Mouse (Mus musculus) Patski (cell line): ENCODE measurements at regions not wholly inside any gene's neighbourhood (a gene's known extent, or its start where the extent isn't known, plus 50 kb on each side); places are given as distances from the start of the nearest gene placed in this dataset.

Experiments
- ATAC-seq: fragments of 100-300 bp; one replicate; pipeline ENCODE4 v1.8.0; 2021
- CTCF ChIA-PET: fragments of 350-600 bp; sonication (Branson Sonifier 250); formaldehyde crosslinking; loops from one replicate; lab custom pipeline; 2022; ENCODE audit warnings: inconsistent platforms; lab: Charles Lee
- POLR2A ChIA-PET: fragments of 350-600 bp; sonication (Branson Sonifier 250); formaldehyde crosslinking; loops from one replicate; lab custom pipeline; 2022; ENCODE audit warnings: antibody characterized with exemption, inconsistent platforms; lab: Charles Lee
- DNase-seq: peaks from one replicate; pipeline ENCODE4 v3.0.0-alpha.2; 2011; ENCODE audit warnings: low read depth, low spot score
- H3K27me3 ChIP-seq: fragments of 371-371 bp; one replicate; pipeline ENCODE4 v1.5.1; 2021
- CTCF ChIP-seq: fragments of 100-300 bp; IDR thresholded peaks from one replicate; pipeline ENCODE4 v1.5.1; 2021
- in situ Hi-C: fragments of 300-500 bp; cut with MboI; formaldehyde crosslinking; loops from 3 replicates; pipeline ENCODE4 v1.11.1; 2018; ENCODE audit warnings: low pct_unique_long_range_greater_than_20kb, mixed read lengths

DNA sequence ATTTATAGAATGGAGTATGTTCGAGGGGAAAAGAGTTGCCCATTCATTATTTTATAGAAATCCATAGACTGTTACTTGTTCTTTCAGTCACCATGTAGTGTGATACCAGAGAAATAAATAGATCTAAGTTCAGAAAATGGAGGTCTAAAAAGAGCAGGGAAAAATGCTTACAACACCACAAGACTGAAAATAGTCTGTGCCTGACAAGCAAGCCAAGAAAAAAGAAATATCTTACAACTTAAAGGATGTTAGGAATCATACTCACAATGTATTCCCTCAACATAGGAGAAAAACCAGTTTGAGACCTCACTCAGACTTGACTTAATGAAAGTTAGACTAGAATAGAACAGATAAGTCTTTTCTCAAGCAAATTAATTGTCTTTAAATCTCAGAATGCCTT lies 1486.6 kb upstream of the Sel1l start:
- no peak for TF ChIP-seq CTCF
- in situ Hi-C loops = no loop called here
- POLR2A ChIA-PET = no interaction called here
- DNase-seq (no peak), ATAC-seq (no peak)
- H3K27me3 ChIP-seq = no peaks in the 10 kb centered on the region
- CTCF ChIA-PET = no interaction called here

DNA sequence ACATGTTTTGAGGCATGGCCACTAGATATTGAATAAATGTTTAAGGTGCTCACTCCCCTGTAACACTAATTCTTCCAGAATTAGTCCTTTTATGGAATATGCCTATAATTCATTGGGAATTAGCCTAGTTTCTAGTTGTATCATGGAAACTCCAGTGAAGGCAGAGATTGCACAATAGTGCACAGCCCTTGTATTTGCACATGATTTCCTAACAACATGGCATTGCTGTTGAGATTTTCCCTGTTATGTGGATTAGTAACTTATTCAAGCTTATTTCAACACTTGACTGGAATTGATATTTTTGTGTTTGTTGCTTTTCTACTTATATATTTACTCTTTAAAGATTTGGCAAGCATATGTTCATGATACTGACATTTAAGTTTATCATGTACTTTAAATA lies 1463.3 kb upstream of the Sel1l start:
- ChIA-PET CTCF (no interaction called here), POLR2A (no interaction called here)
- ATAC-seq = no peak

GRCm38 (mm10) chr12:93281816-93282215 lies 1432.9 kb upstream of the Sel1l start:
- no peak for TF ChIP-seq CTCF
- DNase-seq (no peak), ATAC-seq (no peak)
- CTCF ChIA-PET = interaction anchor here (1.3 kb wide), 1 partner anchor 8 kb away, joined by 3 read pairs; no protein-coding TSS in a partner anchor
- POLR2A ChIA-PET = no interaction called here
- no peaks in the 10 kb centered on the region for H3K27me3 ChIP-seq
- in situ Hi-C loops = no loop called here

More for the DNA sequence above, 1463.3 kb upstream of the Sel1l start:
- TF ChIP-seq CTCF = no peak
- no peaks in the 10 kb centered on the region for H3K27me3 ChIP-seq
- in situ Hi-C loops = no loop called here
- DNase-seq = no peak

GRCm38 (mm10) chr12:93273652-93274051 lies 1424.7 kb upstream of the Sel1l start:
- TF ChIP-seq CTCF = no peak
- CTCF ChIA-PET = no interaction called here
- no peak for DNase-seq
- H3K27me3 ChIP-seq = no peaks in the 10 kb centered on the region
- POLR2A ChIA-PET = no interaction called here
- in situ Hi-C loops = no loop called here
- ATAC-seq = no peak

DNA sequence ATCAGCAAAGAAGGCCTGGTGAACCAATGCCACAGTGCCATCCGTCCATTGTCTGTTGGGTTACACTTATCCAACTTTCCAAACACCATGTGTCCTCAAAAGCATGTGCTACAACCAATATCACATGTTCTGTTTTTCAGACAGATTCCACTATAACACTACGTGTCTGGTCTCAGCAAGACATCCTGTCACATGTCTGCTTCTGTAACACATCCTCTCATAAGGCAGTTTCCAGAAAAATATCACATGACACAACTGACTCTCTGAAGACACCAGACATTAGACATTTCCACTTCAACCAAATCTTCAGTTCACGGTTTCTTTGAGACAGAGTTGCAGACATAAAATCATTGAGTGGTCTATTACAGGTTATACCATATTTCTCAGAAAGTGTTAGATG lies 1381.3 kb upstream of the Sel1l start:
- in situ Hi-C loops = no loop called here
- no peak for TF ChIP-seq CTCF
- ATAC-seq (no peak), DNase-seq (no peak)
- no peaks in the 10 kb centered on the region for H3K27me3 ChIP-seq
- CTCF ChIA-PET = no interaction called here
- POLR2A ChIA-PET = no interaction called here

DNA sequence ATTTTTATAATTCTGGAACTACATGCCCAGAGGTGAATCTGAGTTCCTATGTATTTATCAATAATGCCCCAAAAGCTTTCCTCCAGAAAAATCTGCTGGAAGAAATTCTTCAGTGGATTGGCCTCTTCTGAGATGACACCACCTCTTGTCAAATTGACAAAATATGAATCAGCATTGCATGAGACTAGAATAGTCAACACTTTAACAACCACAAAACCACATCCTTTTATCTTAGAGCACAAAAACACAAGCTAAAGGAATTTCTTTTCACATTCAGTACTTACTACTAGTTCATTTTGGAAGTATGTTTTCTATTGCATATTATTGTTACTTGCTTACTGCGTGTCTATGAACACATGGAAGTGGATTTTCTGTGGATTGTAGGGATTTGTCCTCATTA lies 1377.9 kb upstream of the Sel1l start:
- in situ Hi-C loops = no loop called here
- POLR2A ChIA-PET = no interaction called here
- no peak for ATAC-seq

DNA sequence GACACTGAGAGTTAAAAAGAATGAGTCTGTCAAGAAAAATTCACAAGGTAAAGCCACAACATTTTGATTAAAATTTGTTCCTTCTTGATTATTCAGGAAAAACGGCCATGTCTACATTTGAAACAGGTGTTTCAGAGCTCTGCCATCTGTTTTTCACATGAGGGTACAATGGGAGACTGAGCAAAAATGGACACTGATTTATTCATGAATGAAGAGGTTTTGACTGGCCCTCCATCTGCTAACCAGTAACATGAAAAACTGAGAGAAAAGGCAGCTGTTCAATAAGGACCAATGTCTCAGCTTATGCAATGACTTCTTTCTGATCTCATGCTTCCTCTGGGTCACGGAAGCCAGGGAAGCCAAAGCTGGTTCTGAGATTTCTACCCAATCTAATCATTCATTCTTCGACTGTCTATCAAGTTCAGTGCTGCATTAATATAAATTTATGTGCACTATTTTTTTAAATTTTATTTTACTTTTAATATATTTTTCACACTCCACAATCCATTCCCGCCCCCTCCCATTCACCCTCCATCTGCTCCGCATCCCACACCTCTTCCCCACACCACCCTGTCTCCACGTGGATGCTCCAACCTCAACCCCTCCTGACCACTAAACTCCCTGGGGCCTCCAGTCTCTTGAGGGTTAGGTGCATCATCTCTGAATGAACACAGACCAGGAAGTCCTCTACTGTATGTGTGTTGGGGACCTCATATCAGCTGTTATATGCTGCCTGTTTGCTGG lies 1372.4 kb upstream of the Sel1l start:
- ATAC-seq = no peak
- no peak for DNase-seq
- POLR2A ChIA-PET = no interaction called here
- CTCF ChIA-PET = no interaction called here
- no peak for TF ChIP-seq CTCF
- in situ Hi-C loops = no loop called here
- no peaks in the 10 kb centered on the region for H3K27me3 ChIP-seq

More for the DNA sequence above, 1377.9 kb upstream of the Sel1l start:
- CTCF ChIA-PET = no interaction called here
- H3K27me3 ChIP-seq = no peaks in the 10 kb centered on the region
- TF ChIP-seq CTCF = no peak
- no peak for DNase-seq

DNA sequence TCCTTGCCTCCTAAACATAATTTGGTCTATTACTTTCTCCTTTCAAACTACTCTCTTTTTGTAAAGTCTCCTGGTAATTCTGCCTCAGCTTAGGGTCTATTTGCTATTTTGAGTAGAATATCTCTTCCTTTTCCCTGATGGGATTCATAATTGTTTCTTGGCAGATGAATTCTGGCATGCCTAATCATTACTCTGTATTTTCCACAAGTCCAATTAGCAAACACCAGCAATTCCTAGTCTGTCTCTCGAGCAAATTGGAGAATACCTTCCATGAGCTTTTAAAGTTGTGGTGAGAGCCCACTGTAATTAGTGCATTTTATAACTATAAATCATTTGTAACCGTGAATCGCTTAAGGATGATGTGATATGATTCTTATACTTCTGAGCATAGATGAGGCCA lies 1358.6 kb upstream of the Sel1l start:
- ATAC-seq = no peak
- no peaks in the 10 kb centered on the region for H3K27me3 ChIP-seq
- ChIA-PET POLR2A (no interaction called here), CTCF (no interaction called here)
- in situ Hi-C loops = no loop called here
- no peak for TF ChIP-seq CTCF
- no peak for DNase-seq

DNA sequence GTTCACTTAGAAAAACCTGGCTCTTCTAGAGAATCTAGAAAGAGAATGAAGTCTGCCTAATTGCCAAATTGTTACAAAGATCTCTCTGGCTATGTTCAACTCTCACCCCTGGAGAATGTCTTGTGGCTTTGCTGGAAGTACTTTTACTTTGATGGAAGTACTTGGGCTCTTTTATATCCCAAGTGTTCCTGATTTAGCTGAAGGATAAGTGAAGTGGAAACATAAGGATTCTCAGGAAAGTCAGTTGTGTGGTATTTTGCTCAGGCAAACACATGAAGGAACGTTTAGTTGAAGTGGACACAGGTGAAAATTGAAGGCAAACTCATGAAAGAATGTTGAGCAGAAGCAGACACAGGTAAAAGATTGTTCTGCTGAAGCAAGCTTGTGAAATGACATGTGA lies 1340.0 kb upstream of the Sel1l start:
- in situ Hi-C loops = no loop called here
- CTCF ChIA-PET = no interaction called here

DNA sequence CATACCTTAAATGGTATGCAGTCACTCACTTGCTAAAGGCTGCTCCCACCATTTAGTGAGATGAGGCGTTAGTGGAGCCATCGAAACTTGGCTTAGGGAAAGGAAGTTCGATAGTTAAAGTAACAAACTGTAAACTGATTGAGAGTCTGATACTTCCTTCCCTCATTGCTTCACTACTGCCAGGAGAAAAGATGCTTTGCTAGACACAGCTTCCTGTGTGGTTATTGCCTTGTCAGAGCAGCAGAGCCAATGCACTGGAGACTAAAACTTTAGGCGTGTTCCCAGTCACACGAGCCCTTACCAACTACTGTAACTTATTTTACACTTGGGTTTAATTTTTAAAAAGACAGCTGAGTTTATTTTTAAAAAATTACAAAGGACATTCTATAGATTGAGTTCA lies 1324.8 kb upstream of the Sel1l start:
- ChIA-PET CTCF (no interaction called here), POLR2A (no interaction called here)
- ATAC-seq (no peak), DNase-seq (no peak)
- TF ChIP-seq CTCF = no peak
- H3K27me3 ChIP-seq = no peaks in the 10 kb centered on the region
- in situ Hi-C loops = no loop called here

More for the DNA sequence above, 1340.0 kb upstream of the Sel1l start:
- DNase-seq (no peak), ATAC-seq (no peak)
- POLR2A ChIA-PET = no interaction called here
- no peaks in the 10 kb centered on the region for H3K27me3 ChIP-seq
- TF ChIP-seq CTCF = no peak

GRCm38 (mm10) chr12:93160252-93160651 lies 1311.3 kb upstream of the Sel1l start:
- no peak for ATAC-seq
- no peak for DNase-seq
- CTCF ChIA-PET = no interaction called here
- no peaks in the 10 kb centered on the region for H3K27me3 ChIP-seq
- in situ Hi-C loops = no loop called here
- POLR2A ChIA-PET = no interaction called here
- TF ChIP-seq CTCF = no peak
